Mouse (Mus musculus): ENCODE results near the gene Mllt1. TPM values are rescaled to one million over a fixed set of nuclear protein-coding genes. Genes with fewer than 3 reads are reported as not detected.

Gene Mllt1
- 38.5 and 44.7 TPM in 2 replicates for polyA plus RNA-seq (2014; fragmentation: Nextera tagmentation; extraction: Ambion mirVana)

DNA sequence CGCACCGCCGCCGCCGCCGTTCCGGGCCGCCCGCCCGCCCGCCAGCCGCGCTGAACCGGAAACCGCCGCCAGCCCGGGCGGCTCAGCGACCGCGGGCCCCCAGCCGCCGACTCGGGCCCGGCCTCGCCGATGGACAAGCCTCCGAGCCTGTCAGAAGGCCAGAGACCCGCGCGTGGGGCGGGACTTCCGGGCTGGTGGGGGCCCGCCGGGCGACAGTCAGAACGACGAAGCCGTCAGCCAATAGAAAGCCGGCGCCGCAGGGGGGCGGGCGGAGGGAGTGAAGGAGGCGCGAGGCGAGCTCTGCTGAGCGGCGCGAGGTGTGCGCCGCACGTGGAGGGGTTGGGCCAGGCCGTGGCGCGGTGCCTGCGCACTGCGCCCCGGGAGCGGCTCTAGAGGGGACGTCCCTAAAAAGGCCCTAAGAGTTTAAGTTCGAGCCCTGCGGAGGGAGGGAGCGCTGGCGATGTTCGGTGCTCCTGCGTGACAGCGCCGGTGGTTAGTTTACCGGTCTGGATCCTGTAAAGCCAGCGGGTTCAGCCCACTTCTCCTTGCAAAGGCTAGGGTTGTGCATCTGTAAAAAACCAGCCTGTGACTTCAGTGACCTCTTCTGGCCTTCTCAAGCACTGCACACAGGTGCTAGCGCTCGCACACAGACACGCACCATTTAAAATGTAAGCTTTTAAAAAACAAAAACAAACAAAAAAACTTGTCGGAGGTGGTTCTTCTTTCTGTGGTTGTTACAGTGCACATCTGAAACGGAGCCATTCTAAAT, at the start of gene Mllt1:
Gene Mllt1 (minus strand): TSS at position 53 of the 769 bp plus-strand sequence.
- Histone ChIP-seq H3K4me3 (ENCODE audit: low read depth, low read length) (peak within 1 kb of the TSS; percentile 93), H3K4me1 (ENCODE audit: control insufficient read depth, insufficient read depth, low read length) (peaks cover 19% of the 10 kb centered on the region), H3K9ac (replicated peaks; ENCODE audit: low read depth, low read length) (peak within 1 kb of the TSS; percentile 97), H3K9me3 (ENCODE audit: control insufficient read depth, low read length) (no peaks in the 10 kb centered on the region), H3K27ac (ENCODE audit: low read depth, low read length) (peak within 1 kb of the TSS; percentile 87), H3K36me3 (ENCODE audit: control insufficient read depth, insufficient read depth, low read length) (no peaks in the 10 kb centered on the region), H3K27me3 (ENCODE audit: control insufficient read depth, insufficient read depth, low read length) (no peaks in the 10 kb centered on the region), H3K4me2 (ENCODE audit: low read depth, low read length) (peak within 1 kb of the TSS; percentile 98)
- ATAC-seq (ENCODE audit: low read depth) = peak; percentile 98
- WGBS = 3% methylated on average over 63 of the region's 76 CpGs

DNA sequence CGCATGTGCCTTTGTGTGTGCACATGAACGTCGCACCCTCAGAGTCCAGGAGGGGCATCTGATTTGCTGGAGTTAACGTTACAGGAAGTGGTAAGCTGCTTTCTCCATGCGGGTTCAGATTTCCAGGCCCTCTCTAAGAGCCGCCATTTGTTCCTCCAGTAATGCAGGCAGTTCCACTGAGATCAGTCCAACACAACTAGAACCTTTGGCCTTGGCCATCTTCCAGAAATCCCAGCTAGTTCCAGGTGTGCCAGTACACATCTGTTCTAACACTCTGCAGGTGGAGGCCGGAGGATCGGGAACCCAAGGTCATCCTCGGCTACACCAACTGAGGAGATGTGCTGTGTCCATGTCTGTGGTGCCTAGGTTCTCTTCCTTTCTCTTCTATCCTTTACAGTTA, 49.7 kb upstream of the Mllt1 start:
- H3K4me2 ChIP-seq (ENCODE audit: low read depth, low read length) = no peak overlapping the region
- no peak overlapping the region for H3K9ac ChIP-seq (replicated peaks; ENCODE audit: low read depth, low read length)
- no peaks in the 10 kb centered on the region for H3K4me1 ChIP-seq (ENCODE audit: control insufficient read depth, insufficient read depth, low read length)
- no peaks in the 10 kb centered on the region for H3K36me3 ChIP-seq (ENCODE audit: control insufficient read depth, insufficient read depth, low read length)
- WGBS = 89% methylated on average over 9 of the region's 9 CpGs
- H3K27ac ChIP-seq (ENCODE audit: low read depth, low read length) = no peak overlapping the region
- H3K27me3 ChIP-seq (ENCODE audit: control insufficient read depth, insufficient read depth, low read length) = no peaks in the 10 kb centered on the region
- no peak overlapping the region for H3K4me3 ChIP-seq (ENCODE audit: low read depth, low read length)
- no peaks in the 10 kb centered on the region for H3K9me3 ChIP-seq (ENCODE audit: control insufficient read depth, low read length)
- no peak for ATAC-seq (ENCODE audit: low read depth)

DNA sequence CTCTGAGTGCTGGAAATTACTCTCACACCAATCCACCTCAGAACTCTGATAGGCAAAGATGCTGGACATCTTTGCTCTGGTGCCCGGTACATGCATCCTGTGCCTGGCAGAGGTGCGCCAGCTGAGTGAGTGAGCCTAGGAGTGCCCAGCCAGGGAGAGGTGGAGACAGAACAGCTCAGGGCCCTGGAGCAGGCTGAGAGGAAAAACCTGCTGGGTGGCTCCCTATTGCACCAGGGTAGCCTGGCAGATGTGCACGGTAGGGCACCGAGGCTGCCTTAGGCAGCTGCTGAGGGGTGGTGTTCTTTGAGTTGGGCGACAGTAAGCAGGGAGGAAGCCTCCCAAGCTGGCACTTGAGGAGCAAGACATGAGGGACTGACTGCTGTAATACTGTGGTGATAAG, 46.8 kb upstream of the Mllt1 start, which contains the start of gene Acer1:
Gene Acer1 (minus strand): TSS at position 114 of the 400 bp plus-strand sequence.
- no peak within 1 kb of the TSS for H3K4me3 ChIP-seq (ENCODE audit: low read depth, low read length)
- H3K27ac ChIP-seq (ENCODE audit: low read depth, low read length) = no peak within 1 kb of the TSS
- 80% methylated on average over 5 of the region's 5 CpGs for WGBS
- H3K27me3 ChIP-seq (ENCODE audit: control insufficient read depth, insufficient read depth, low read length) = no peaks in the 10 kb centered on the region
- no peaks in the 10 kb centered on the region for H3K9me3 ChIP-seq (ENCODE audit: control insufficient read depth, low read length)
- no peak within 1 kb of the TSS for H3K4me2 ChIP-seq (ENCODE audit: low read depth, low read length)
- no peak within 1 kb of the TSS for H3K9ac ChIP-seq (replicated peaks; ENCODE audit: low read depth, low read length)
- no peak for ATAC-seq (ENCODE audit: low read depth)
- no peaks in the 10 kb centered on the region for H3K4me1 ChIP-seq (ENCODE audit: control insufficient read depth, insufficient read depth, low read length)
- no peaks in the 10 kb centered on the region for H3K36me3 ChIP-seq (ENCODE audit: control insufficient read depth, insufficient read depth, low read length)

DNA sequence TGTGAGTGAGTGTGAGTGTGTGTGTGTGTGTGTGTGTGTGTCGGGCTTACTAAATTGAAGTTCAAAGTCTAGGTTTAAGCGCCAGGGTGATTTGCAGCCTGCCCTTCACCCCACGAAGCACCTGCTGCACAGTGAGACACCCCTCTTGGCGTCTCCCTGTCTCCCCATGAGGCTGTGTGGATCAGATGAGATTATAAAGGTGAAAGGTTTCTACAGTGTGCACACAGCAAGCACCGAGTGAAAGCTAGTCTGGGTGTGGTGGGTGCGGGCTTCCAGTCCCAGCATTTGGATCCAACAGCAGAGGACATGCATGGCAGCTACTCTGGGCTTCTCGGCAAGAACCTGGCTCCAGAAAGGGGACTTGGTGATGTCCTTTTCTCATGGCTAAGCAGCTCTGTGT, 45.8 kb upstream of the Mllt1 start:
- H3K9me3 ChIP-seq (ENCODE audit: control insufficient read depth, low read length) = no peaks in the 10 kb centered on the region
- 84% methylated on average over 7 of the region's 7 CpGs for WGBS
- no peak for ATAC-seq (ENCODE audit: low read depth)
- H3K27ac ChIP-seq (ENCODE audit: low read depth, low read length) = no peak overlapping the region
- H3K9ac ChIP-seq (replicated peaks; ENCODE audit: low read depth, low read length) = no peak overlapping the region
- H3K27me3 ChIP-seq (ENCODE audit: control insufficient read depth, insufficient read depth, low read length) = no peaks in the 10 kb centered on the region
- H3K4me3 ChIP-seq (ENCODE audit: low read depth, low read length) = no peak overlapping the region
- H3K36me3 ChIP-seq (ENCODE audit: control insufficient read depth, insufficient read depth, low read length) = no peaks in the 10 kb centered on the region
- no peaks in the 10 kb centered on the region for H3K4me1 ChIP-seq (ENCODE audit: control insufficient read depth, insufficient read depth, low read length)
- H3K4me2 ChIP-seq (ENCODE audit: low read depth, low read length) = no peak overlapping the region

DNA sequence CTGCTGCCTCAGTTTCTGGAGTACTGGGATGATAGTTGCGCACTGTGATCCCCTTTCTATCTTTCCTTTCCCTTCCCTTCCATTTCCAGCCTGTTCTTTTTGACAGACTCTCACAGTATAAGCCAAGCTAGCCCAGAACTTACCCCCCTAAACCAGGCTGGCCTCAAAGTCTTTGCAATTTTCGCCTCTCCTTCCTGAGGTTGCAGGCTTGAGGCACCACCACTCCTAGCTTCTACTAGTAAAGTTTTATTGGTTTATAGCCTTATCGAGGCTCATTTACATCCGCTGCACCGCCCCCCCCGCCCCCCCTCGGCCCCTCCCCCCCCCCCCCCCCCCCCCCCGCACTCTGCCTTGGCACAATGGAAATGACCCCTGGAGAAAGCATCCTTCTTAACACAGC, 44.3 kb upstream of the Mllt1 start:
- Histone ChIP-seq H3K9me3 (ENCODE audit: control insufficient read depth, low read length) (no peaks in the 10 kb centered on the region), H3K9ac (replicated peaks; ENCODE audit: low read depth, low read length) (no peak overlapping the region), H3K27me3 (ENCODE audit: control insufficient read depth, insufficient read depth, low read length) (no peaks in the 10 kb centered on the region), H3K27ac (ENCODE audit: low read depth, low read length) (no peak overlapping the region), H3K36me3 (ENCODE audit: control insufficient read depth, insufficient read depth, low read length) (no peaks in the 10 kb centered on the region), H3K4me1 (ENCODE audit: control insufficient read depth, insufficient read depth, low read length) (no peaks in the 10 kb centered on the region), H3K4me2 (ENCODE audit: low read depth, low read length) (no peak overlapping the region), H3K4me3 (ENCODE audit: low read depth, low read length) (no peak overlapping the region)
- 13% methylated on average over 7 of the region's 8 CpGs for WGBS
- no peak for ATAC-seq (ENCODE audit: low read depth)

DNA sequence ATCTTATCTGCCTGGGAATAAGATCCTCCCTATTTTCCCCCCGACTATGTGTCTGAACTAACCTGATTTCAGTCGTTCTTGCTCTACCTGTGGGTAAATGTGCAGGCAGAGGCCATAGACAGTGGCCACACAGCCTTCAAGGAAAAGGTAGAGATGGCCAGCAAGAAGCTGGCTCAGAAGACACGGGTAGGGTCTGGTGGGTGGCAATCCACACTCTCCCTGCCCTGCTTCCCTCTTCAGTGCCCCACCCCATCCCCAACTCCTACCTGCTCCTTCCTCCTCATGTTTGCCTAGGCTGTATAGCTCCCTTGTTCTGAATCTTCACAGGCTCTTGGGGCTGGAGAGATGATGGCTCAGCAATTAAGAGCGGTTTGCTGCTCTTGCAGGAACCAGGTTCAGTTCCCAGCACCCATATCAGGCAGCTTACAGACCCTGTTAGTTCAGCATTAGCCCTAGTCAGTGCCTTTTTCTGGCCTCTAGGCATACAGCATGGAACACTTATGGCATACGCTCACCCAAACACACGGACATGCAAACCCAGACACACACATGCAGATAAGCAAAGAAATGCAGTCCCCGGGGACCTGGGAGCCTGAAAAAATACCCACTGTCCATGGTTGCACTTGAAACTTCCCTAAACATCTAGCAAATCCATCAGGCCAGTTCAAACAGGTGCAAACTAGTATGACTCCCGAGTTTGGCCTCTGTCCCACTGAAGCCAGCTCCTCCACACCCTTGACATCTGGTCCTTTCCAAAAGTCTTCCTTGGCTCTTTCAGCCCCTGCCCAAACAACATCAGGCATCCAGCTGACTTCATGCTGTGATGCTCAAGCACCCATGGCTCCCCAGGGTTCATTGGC, 41.5 kb upstream of the Mllt1 start:
- Histone ChIP-seq H3K4me3 (ENCODE audit: low read depth, low read length) (no peak overlapping the region), H3K9ac (replicated peaks; ENCODE audit: low read depth, low read length) (no peak overlapping the region), H3K27ac (ENCODE audit: low read depth, low read length) (no peak overlapping the region), H3K9me3 (ENCODE audit: control insufficient read depth, low read length) (no peaks in the 10 kb centered on the region), H3K4me2 (ENCODE audit: low read depth, low read length) (no peak overlapping the region), H3K36me3 (ENCODE audit: control insufficient read depth, insufficient read depth, low read length) (no peaks in the 10 kb centered on the region), H3K4me1 (ENCODE audit: control insufficient read depth, insufficient read depth, low read length) (no peaks in the 10 kb centered on the region), H3K27me3 (ENCODE audit: control insufficient read depth, insufficient read depth, low read length) (no peaks in the 10 kb centered on the region)
- WGBS = 85% methylated on average over 8 of the region's 8 CpGs
- ATAC-seq (ENCODE audit: low read depth) = no peak

DNA sequence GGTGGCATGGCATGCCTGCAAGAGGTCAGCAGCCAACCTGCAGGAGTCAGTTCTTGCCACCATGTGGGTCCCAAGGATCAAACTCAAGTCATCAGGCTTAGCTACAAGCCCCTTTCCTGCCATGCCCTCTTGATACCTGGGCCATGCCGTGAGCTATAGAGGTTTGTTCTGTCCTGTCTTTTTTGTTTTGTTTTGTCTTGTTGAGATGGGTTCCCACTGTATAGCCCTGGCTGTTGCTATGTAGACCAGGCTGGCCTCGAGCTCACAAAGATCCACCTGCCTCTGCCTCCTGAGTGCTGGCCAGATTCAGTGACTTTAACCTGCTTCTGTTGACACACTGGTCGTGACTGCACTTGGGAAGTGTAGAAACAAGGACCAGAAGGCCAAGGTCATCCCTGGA, 40.2 kb upstream of the Mllt1 start:
- Histone ChIP-seq H3K4me2 (ENCODE audit: low read depth, low read length) (no peak overlapping the region), H3K27ac (ENCODE audit: low read depth, low read length) (no peak overlapping the region), H3K4me3 (ENCODE audit: low read depth, low read length) (no peak overlapping the region), H3K27me3 (ENCODE audit: control insufficient read depth, insufficient read depth, low read length) (no peaks in the 10 kb centered on the region), H3K4me1 (ENCODE audit: control insufficient read depth, insufficient read depth, low read length) (no peaks in the 10 kb centered on the region), H3K9me3 (ENCODE audit: control insufficient read depth, low read length) (no peaks in the 10 kb centered on the region), H3K9ac (replicated peaks; ENCODE audit: low read depth, low read length) (no peak overlapping the region), H3K36me3 (ENCODE audit: control insufficient read depth, insufficient read depth, low read length) (no peaks in the 10 kb centered on the region)
- no peak for ATAC-seq (ENCODE audit: low read depth)
- 85% methylated on average over 3 of the region's 3 CpGs for WGBS

DNA sequence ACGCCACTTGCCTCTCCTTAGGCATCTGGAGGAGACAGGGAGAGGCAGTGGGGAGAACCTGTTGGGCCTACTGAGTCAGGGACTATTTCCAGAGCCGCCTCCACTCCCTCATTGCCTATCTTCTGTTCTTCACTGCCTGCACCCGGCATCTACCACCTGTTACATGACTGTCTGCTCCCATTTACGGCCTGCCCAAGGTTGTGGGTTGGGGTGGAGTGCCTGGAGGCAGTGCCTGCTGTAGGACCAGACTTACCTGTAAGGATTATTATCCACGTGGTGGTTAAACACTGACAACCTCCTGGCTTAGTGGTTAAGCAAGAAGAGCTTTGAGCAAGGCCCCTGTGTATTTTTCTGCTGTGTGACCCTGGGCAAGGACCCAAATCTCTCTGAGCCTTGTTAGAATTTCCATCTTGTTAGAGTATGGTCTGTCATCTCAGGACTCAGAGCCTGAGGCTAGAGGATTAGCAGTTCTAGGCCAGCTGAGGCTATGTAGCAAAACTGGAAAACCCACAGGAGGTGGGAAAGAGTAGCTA, 39.6 kb upstream of the Mllt1 start:
- H3K9ac ChIP-seq (replicated peaks; ENCODE audit: low read depth, low read length) = no peak overlapping the region
- H3K27me3 ChIP-seq (ENCODE audit: control insufficient read depth, insufficient read depth, low read length) = no peaks in the 10 kb centered on the region
- WGBS = 79% methylated on average over 5 of the region's 5 CpGs
- H3K36me3 ChIP-seq (ENCODE audit: control insufficient read depth, insufficient read depth, low read length) = no peaks in the 10 kb centered on the region
- ATAC-seq (ENCODE audit: low read depth) = no peak
- no peak overlapping the region for H3K4me3 ChIP-seq (ENCODE audit: low read depth, low read length)
- H3K27ac ChIP-seq (ENCODE audit: low read depth, low read length) = no peak overlapping the region
- H3K9me3 ChIP-seq (ENCODE audit: control insufficient read depth, low read length) = no peaks in the 10 kb centered on the region
- no peaks in the 10 kb centered on the region for H3K4me1 ChIP-seq (ENCODE audit: control insufficient read depth, insufficient read depth, low read length)
- no peak overlapping the region for H3K4me2 ChIP-seq (ENCODE audit: low read depth, low read length)

Measured in neural tube, embryonic 14.5 days (tissue).